Mouse (Mus musculus) liver, adult (tissue): ENCODE results near the gene Ehd1.
A peak's percentile ranks its signal among the peaks of the same experiment; 100 is the strongest.

ENCODE experiments used
- GATA4 ChIP-seq: IDR thresholded peaks from 2 replicates; pipeline ENCODE4 v1.6.1; 2014; ENCODE audit warnings: mild to moderate bottlenecking, low read length; ENCODE audit not compliant: insufficient replicate concordance

Gene Ehd1

DNA sequence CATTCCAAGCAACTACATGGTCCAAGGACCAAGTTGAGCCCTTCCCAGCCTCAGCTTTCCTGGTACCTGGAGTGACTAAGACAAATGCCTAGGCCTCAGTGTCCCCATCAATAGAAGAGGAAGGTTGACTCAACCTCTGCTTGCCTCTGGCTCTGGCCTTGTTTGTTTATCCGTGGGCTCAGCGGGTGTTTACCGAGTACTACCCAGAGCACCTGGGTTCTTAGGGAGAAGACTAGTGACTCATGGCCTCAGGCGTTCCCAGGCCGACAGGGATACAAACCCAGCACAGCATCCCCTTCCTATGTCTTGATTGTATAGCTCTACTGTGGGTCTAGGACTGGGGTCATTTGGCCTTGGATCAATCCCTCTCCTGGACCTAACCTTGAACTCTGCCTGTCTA, 33.3 kb upstream of the Ehd1 start:
- no peak for TF ChIP-seq GATA4

DNA sequence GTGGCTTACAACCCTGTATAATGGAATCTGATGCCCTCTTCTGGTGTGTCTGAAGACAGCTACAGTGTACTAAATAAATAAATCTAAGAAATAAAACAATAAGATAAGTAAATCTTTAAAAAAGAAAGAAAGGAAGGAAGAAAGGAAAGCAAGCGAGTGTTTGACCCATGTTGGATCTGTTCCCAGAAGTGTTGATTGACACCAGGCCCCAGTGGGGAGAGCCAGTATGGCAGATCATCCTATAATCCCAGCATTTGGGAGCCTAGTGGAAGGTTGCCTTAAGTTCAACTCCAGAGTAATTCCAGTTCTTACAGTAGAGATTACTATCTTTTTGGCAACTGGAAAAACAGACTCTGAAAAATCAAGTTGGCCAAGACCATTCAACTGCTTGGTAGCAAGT, 30.7 kb upstream of the Ehd1 start:
- TF ChIP-seq GATA4 = no peak

DNA sequence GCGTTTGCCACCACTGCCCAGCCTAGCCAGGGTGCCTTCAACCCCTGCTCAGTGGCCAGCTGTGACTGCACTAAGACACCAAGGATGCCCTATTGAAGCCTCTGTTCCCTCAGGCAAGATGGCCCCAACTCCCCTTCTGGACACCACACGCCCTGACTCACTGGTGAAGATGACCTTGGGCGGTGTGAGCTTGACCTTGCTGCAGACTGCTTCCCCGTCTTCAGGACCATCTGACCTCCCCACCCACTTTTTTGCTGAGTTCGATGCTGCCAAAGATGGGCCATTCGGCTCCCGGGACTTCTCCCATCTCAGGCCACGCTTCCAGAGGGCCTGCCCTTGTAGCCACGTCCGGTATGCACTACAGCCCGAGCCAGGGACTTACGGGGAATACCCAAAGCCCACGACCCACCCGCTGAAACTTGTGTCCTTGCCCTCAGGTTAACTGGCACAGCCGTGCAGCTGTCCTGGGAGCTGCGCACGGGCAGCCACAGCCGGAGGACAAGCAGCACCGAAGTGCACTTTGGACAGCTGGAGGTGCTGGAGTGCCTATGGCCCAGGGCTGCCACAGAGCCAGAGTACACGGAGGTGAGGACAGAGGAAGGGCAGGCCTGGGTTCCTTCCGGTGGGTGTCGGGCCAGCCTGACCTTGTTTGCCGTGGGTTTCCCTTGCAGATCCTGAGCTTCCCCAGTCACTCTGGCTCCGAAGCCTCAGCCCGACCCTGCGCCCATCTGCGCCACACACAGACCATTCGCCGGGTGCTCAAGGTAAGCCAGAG, 28.8 kb upstream of the Ehd1 start:
- TF ChIP-seq GATA4 = no peak

DNA sequence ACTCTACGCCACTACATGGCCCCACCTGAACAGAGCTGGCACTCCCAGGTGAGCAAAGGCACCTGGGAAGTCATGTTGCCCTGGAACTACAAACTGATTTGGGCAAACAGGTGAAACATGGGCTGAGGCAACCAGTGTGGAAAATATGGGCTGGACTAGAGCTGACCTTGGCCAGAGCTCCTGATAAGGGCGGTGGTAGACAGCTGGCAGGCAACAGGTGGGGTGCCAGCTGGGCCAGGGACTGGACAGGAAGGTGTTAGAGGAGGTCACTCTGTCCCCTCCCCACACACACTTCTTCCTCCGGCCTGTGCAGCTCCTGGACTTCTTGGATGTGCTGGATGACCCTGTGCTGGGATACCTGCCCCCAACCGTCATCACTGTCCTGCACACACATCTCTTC, 23.5 kb upstream of the Ehd1 start:
- no peak for TF ChIP-seq GATA4

DNA sequence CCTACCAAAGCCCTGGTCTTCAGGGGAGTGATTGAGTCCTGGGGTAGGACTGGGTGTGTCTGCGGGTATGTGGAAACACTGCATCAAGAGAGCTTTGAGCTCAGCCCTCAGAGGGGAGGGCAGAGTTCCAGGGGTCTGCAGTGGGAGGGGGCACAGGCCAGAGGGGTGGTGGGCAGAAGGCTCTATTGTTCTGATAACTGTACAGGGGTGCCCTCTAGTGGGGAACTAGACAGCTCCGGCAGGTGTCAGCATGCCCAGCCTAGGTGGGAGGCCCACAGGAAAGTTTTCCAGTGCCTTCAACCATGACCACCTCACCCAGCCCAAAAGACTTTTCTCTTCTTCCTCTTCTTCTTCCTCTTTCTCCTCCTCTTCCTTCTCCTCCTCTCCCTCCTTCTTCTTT, 16.1 kb upstream of the Ehd1 start:
- no peak for TF ChIP-seq GATA4

DNA sequence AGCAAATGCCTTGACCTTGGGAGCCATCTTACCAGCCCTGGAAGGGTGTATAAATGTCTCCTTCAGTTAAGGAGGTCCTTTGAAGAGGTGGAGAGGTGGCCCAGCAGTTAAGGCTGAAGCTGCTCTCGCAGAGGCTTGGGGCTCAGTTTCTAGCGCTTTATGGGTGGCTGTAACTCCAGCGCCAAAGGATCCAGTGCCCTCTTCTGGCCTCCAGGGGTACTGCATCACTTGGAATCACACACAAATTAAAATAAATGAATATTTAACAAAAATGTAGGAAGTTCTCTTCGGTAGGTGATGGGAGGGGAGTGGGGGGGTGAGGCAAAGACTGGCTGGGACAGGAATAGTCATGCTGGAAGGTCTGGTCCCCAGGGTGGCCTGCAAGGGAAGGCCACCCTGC, 15.6 kb upstream of the Ehd1 start:
- TF ChIP-seq GATA4 = no peak

DNA sequence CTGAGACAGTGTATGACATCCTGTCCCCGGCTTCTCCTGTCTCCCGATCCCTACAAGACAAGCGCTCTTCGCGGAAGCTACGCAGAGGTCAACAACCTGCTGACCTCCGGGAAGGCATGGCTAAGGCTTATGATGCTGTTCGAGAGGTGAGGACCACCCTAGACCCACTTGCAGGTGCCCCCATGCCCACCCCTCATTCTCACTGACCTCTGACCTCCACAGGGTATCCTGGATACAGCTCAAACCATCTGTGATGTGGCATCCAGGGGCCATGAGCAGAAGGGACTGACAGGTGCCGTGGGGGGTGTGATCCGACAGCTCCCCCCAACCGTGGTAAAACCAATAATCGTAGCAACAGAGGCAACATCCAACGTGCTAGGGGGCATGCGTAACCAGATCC, 15.1 kb upstream of the Ehd1 start:
- TF ChIP-seq GATA4 = no peak

DNA sequence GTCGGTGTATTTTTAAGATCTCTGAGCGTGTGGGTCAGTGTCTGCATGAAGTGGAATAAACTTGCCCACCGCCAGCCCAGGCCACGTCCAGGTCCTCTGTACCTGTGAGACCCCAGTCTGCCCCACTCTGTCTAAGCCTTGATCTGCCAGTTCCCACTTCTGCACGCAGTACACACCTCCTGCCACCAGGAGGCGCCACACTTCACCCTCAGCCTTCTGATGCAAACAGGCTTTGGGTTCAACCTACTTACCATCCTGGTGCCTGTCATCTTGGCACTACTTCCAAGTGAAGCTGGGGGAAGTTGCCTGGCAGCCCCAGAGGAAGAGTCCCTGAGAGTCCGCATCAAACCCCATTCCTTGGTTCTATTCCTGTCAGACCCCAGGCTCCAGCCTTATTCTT, 14.3 kb upstream of the Ehd1 start:
- TF ChIP-seq GATA4 = no peak

DNA sequence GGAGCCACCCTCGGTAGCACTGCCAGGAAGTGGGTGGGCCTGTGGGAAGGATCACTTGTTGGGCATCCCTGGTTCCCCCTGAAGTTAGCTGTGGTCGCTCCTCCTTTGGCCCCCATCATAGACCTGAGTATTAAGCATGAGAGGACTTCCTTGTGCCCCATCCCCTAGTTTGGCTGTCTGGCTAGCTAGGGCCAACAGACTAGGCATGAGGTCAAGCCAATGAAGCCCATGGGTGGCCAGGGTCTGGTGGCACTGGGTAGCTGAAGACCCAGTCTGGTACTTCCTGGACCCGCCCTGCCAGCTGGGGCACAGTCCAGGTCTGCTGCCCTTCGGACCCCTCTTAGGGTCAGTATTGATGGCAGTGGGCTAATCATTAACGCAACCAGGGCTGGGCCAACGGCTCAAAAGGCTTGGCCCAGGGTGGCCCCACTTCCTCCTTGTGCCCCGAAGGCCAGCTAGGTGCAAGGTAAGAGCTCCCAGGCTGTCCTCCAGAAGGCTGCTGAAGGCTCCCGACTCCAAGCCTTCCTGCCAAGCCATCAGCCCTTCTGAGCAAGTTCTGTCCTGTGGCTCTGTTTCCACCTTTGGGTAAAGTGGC, 13.6 kb upstream of the Ehd1 start:
- TF ChIP-seq GATA4 = no peak

DNA sequence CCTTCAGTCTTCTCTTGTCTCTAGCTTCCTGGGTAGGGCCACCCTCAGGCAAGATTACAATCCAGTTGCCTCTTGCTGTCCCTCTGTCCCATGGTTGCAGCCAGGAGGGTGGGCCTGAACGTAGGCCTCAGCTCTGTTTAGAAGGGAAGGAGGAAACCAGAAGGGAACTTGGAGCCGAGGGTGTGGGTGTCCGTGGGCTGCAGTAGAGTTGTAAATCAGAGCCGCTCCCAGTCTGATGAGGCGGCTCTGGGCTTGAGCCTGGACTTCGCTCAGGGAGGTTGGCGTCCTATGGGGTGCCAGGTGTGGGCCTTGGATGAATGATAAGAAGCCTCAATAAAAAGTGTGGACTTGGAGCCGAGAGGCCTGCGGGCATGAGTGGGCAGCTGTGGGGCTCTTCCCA, 12.3 kb upstream of the Ehd1 start:
- peak; percentile 15; the same call in 1 of the 2 replicates for TF ChIP-seq GATA4

DNA sequence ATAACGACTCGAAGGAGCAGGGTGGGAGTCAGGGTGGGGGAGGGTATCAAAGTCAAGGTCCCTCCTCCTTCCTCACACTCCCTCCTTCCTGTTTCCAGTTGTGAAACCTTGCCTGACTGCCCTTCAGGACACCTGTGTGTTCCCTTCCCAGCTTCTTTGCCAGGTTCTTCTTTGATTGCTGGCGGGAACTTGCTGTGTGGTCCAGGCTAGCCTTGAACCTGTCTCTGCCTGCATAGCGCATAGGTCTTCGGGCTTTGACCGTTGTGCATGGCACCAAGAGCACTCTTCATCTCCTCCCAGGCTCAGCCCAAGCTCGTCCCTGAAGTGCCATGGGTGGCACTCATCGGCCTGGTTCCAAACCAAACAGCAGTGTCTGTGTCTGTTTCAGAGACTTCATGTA, 11.6 kb upstream of the Ehd1 start:
- no peak for TF ChIP-seq GATA4

DNA sequence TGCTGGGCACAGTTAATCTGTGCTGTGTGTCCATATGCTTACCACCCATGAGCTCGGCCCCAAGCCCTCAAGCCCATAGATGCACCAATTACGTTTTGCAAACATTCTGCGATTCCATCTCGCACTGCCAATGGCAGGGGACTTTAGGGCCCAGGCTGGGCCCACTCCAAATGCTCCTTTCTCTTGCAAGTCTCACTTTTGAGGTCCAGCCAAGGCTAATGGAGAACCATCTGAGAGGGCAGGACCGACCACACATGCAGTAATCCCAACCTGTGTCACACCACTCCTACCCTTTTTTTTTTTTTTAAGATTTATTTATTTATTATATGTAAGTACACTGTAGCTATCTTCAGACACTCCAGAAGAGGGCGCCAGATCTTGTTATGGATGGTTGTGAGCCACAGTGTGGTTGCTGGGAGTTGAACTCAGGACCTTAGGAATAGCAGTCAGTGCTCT, 10.8 kb upstream of the Ehd1 start:
- TF ChIP-seq GATA4 = no peak

DNA sequence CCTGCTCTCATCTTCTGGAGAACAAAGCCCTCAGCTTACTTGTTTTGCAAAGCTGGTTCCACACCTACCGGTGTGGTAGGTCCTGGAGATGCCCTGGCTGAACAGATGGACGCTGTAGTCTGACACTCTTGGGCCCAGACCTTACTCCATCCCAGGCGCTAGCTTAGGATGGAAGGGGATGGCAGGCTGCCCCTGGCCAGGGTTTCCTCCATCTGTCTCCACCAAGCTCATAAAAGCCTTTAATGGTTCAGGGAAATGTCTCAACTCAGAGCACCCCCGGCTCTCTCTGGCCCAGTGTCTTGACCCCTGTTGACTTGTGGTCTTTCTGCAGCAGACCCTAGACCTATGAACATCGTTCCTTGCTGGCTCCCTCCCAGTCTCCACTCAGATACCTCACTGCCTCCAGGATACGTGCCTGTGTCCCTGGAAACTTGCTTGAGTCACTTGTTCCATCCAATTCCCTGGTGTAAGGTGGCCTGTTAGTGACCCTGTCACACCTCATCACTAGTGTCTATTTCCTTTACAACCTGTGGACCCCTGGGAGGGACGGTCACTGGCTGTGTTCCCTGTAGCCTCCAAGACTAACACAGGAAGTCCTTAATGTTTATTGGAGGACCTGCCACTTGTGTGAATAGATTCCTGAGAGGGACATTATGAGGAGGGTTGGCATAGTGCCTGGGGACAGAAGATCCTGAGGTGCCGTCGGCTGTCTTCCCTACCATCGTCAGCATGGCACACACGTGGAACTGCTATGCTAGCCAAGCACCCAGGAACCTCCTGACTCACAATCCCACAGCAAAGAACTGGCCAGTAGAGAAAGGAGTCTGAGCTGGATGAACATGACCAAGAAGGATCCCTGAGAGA, 9.0 kb upstream of the Ehd1 start:
- no peak for TF ChIP-seq GATA4

DNA sequence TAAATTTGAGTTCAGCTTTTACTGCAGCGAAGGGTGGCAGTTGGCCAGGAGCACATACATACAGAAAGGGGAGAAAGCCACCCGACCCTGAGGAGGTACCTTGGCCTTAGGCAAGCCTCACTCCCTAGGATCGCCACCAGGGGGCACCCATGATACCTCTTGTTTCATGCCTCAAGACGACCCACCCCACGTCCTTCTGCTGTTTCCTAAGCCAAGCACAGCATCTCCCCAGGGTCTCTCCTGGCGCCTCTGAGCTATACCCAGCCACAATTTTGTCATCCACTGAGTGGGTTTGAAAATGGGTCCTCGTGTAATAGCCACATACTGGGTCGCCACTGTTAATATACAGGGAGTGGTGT, 8.4 kb upstream of the Ehd1 start:
- no peak for TF ChIP-seq GATA4

DNA sequence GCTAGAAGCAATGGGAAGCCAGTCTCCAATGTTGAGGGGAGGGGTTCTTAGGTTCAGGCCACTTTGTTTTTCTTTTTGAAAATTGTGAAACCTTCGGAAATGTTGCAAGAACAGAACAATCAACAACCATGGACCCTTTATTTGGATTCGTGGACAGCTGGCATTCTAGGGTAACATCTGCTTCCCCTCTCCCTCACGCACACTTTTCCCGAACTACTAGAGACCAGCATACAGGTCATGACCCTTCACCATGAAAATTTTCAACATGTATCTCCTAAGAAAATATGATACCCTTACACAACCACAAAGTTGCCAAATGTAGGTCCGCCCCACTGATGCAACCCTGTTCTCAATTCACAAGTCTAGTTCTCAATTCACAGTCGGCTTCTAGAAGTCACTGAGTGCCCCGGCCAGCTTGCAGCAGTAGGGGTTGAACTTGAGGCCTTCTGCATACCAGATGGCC, 7.8 kb upstream of the Ehd1 start:
- TF ChIP-seq GATA4 = no peak
